8 mouse cellular contexts compared by ENCODE assay signal in the genomic region with DNA sequence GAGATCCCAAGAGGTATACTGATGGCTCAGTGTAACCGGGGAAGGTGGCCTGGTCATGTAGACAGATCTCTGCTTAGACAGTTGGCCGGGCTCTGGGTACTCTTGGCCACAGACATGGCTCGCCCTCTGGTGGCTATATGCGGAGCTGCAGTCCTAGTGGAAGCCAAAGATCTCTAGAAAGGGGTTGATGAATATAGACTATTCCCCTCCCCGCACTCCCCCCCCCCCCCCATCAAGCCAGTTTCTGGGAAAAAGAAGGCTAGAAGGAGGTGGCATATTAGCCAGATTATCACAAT. TPM values are rescaled to one million over a fixed set of nuclear protein-coding genes. Genes with fewer than 3 reads are reported as not detected.
DNase-seq lines count a peak whose midpoint lies in the region; ATAC-seq and TF ChIP-seq lines count a peak whose summit lies in the region.

No protein-coding gene starts in this region.

- peak; percentile 80 for DNase-seq in CD4-positive, CD25-positive, alpha-beta regulatory T cell, adult 2 months (ENCODE audit: low read depth, low spot score)
- DNase-seq in T-cell, adult 2 months (ENCODE audit: low spot score): peak; percentile 58
- DNase-seq in cerebellum, postnatal 25 days: peak; percentile 84 to 89
- peak; percentile 72 to 87 for DNase-seq in heart, adult 9 months (ENCODE audit: low spot score in 2 of 2)
- DNase-seq in kidney, postnatal 0 days (ENCODE audit: low spot score): peak; percentile 91
- DNase-seq in right cerebral cortex, adult 2 months (ENCODE audit: low spot score in 2 of 2): peak; percentile 84
- peak; percentile 75 for DNase-seq in urinary bladder, postnatal 25 days (ENCODE audit: low spot score)

- H3K36me3 ChIP-seq in kidney, postnatal 0 days (ENCODE audit: insufficient read depth, low read length): no peaks in the 10 kb centered on the region
- H3K36me3 ChIP-seq in lung, embryonic 16.5 days (ENCODE audit: control insufficient read depth, insufficient read depth, low read length): no peaks in the 10 kb centered on the region

- no peak overlapping the region for H3K27ac ChIP-seq in kidney, postnatal 0 days
- H3K27ac ChIP-seq in lung, embryonic 16.5 days (ENCODE audit: low read length): no peak overlapping the region

- H3K9me3 ChIP-seq in kidney, postnatal 0 days (replicated peaks; ENCODE audit: low read length): no peaks in the 10 kb centered on the region
- no peaks in the 10 kb centered on the region for H3K9me3 ChIP-seq in lung, embryonic 16.5 days (ENCODE audit: control insufficient read depth, low read length)

- H3K27me3 ChIP-seq in kidney, postnatal 0 days (ENCODE audit: insufficient read depth, low read length): peaks cover 33% of the 10 kb centered on the region
- peaks cover 42% of the 10 kb centered on the region for H3K27me3 ChIP-seq in lung, embryonic 16.5 days (ENCODE audit: control insufficient read depth, insufficient read depth, low read depth, low read length)

- H3K4me3 ChIP-seq in kidney, postnatal 0 days (replicated peaks; ENCODE audit: low read depth, low read length): no peak overlapping the region
- no peak overlapping the region for H3K4me3 ChIP-seq in lung, embryonic 16.5 days (ENCODE audit: low read length)

- peaks cover 12% of the 10 kb centered on the region; the same call in 1 of the 2 replicates for H3K4me1 ChIP-seq in kidney, postnatal 0 days (replicated peaks; ENCODE audit: insufficient read depth, low read length)
- H3K4me1 ChIP-seq in lung, embryonic 16.5 days (replicated peaks; ENCODE audit: control insufficient read depth, insufficient read depth, low read length): peaks cover 34% of the 10 kb centered on the region

- peak; percentile 82 for TF ChIP-seq CTCF in kidney, postnatal 0 days (IDR thresholded peaks at IDR 0.05; ENCODE audit: low read depth)

- ATAC-seq in kidney, postnatal 0 days (replicated peaks; ENCODE audit: low FRiP score, low read depth): no peak; the same call in 1 of the 2 replicates
- ATAC-seq in lung, embryonic 16.5 days (ENCODE audit: low read depth): peak; percentile 39

- H3K9ac ChIP-seq in kidney, postnatal 0 days (ENCODE audit: low read depth, low read length): no peak overlapping the region
- H3K9ac ChIP-seq in lung, embryonic 16.5 days (ENCODE audit: low read length): no peak overlapping the region

- WGBS in kidney, postnatal 0 days: 0% methylated on average over 5 of the region's 5 CpGs
- 0% methylated on average over 5 of the region's 5 CpGs for WGBS in lung, embryonic 16.5 days

- H3K4me2 ChIP-seq in kidney, postnatal 0 days (ENCODE audit: low read length): no peak overlapping the region
- 0 out of 2 replicates have a peak overlapping the region, but pooled peaks have one; percentile 96 for H3K4me2 ChIP-seq in lung, embryonic 16.5 days (ENCODE audit: low read depth, low read length)

RNA-seq across cellular contexts. Expression of gene Rtn4rl2, which starts 3.5 kb away (rescaled TPM):
- polyA plus RNA-seq in kidney, postnatal 0 days (2015; fragmentation: Nextera tagmentation; extraction: Ambion mirVana): 1.1 and 1.3 TPM in 2 replicates
- polyA plus RNA-seq in lung, embryonic 16.5 days (2015; fragmentation: Nextera tagmentation; extraction: Ambion mirVana): 0.16 and 0.31 TPM in 2 replicates

RNA-seq across cellular contexts. Expression of gene Slc43a3, which starts 46.4 kb away (rescaled TPM):
- polyA plus RNA-seq in kidney, postnatal 0 days (2015; fragmentation: Nextera tagmentation; extraction: Ambion mirVana): 36.7 and 41.4 TPM in 2 replicates
- 87.3 and 92.8 TPM in 2 replicates for polyA plus RNA-seq in lung, embryonic 16.5 days (2015; fragmentation: Nextera tagmentation; extraction: Ambion mirVana)

RNA-seq across cellular contexts. Expression of gene Slc43a1, which starts 51.3 kb away (rescaled TPM):
- polyA plus RNA-seq in kidney, postnatal 0 days (2015; fragmentation: Nextera tagmentation; extraction: Ambion mirVana): 8.3 and 8.5 TPM in 2 replicates
- 16.5 and 20.4 TPM in 2 replicates for polyA plus RNA-seq in lung, embryonic 16.5 days (2015; fragmentation: Nextera tagmentation; extraction: Ambion mirVana)
